Mouse (Mus musculus): ENCODE data around the gene Celf2. TPM values are rescaled to one million over a fixed set of nuclear protein-coding genes. Genes with fewer than 3 reads are reported as not detected.

Gene Celf2
- polyA plus RNA-seq, 1 experiment from 2014 or later: 92.4 TPM

GRCm38 (mm10) chr2:7090496-7090895 lies 418.9 kb downstream of the Celf2 start:
- H3K4me3 ChIP-seq (ENCODE audit: low read length): no peak overlapping the region
- no peak overlapping the region for H3K4me2 ChIP-seq (ENCODE audit: low read depth, low read length)
- H3K27me3 ChIP-seq (ENCODE audit: control insufficient read depth, insufficient read depth, low read depth, low read length): no peaks in the 10 kb centered on the region
- 47% methylated on average over 1 of the region's 1 CpGs for WGBS
- peaks cover 18% of the 10 kb centered on the region for H3K4me1 ChIP-seq (replicated peaks; ENCODE audit: control insufficient read depth, insufficient read depth, low read length)
- no peaks in the 10 kb centered on the region for H3K9me3 ChIP-seq (ENCODE audit: control insufficient read depth, low read length)
- no peak overlapping the region for H3K9ac ChIP-seq (ENCODE audit: low read length)
- no peak for ATAC-seq (ENCODE audit: low read depth)
- H3K36me3 ChIP-seq (ENCODE audit: control insufficient read depth, insufficient read depth, low read length): no peaks in the 10 kb centered on the region
- no peak overlapping the region for H3K27ac ChIP-seq (ENCODE audit: low read length)

GRCm38 (mm10) chr2:7089069-7089834 lies 420.1 kb downstream of the Celf2 start:
- no peak overlapping the region for H3K4me3 ChIP-seq (ENCODE audit: low read length)
- 13% methylated on average over 7 of the region's 7 CpGs for WGBS
- H3K27me3 ChIP-seq (ENCODE audit: control insufficient read depth, insufficient read depth, low read depth, low read length): no peaks in the 10 kb centered on the region
- no peaks in the 10 kb centered on the region for H3K36me3 ChIP-seq (ENCODE audit: control insufficient read depth, insufficient read depth, low read length)
- H3K9me3 ChIP-seq (ENCODE audit: control insufficient read depth, low read length): no peaks in the 10 kb centered on the region
- H3K27ac ChIP-seq (ENCODE audit: low read length): peak overlapping the region; percentile 54
- H3K9ac ChIP-seq (ENCODE audit: low read length): no peak overlapping the region
- 0 out of 2 replicates have a peak overlapping the region, but pooled peaks have one; percentile 0 for H3K4me2 ChIP-seq (ENCODE audit: low read depth, low read length)
- ATAC-seq (ENCODE audit: low read depth): peak; percentile 89
- H3K4me1 ChIP-seq (replicated peaks; ENCODE audit: control insufficient read depth, insufficient read depth, low read length): peaks cover 22% of the 10 kb centered on the region

- Histone ChIP-seq H3K4me2 (ENCODE audit: low read depth, low read length) (0 out of 2 replicates have a peak overlapping the region, but pooled peaks have one; percentile 0), H3K27me3 (ENCODE audit: control insufficient read depth, insufficient read depth, low read depth, low read length) (no peaks in the 10 kb centered on the region), H3K4me3 (ENCODE audit: low read length) (no peak overlapping the region), H3K4me1 (replicated peaks; ENCODE audit: control insufficient read depth, insufficient read depth, low read length) (peaks cover 29% of the 10 kb centered on the region), H3K9ac (ENCODE audit: low read length) (no peak overlapping the region), H3K27ac (ENCODE audit: low read length) (peak overlapping the region; percentile 54; the same call in 1 of the 2 replicates), H3K9me3 (ENCODE audit: control insufficient read depth, low read length) (no peaks in the 10 kb centered on the region), H3K36me3 (ENCODE audit: control insufficient read depth, insufficient read depth, low read length) (no peaks in the 10 kb centered on the region)
- 15% methylated on average over 4 of the region's 4 CpGs for whole genome bisulfite sequencing
- no peak for ATAC-seq (ENCODE audit: low read depth)
Measured at GRCm38 (mm10) chr2:7088536-7088935, 420.8 kb downstream of the Celf2 start.

- ATAC-seq (ENCODE audit: low read depth): no peak
- Histone ChIP-seq H3K4me2 (ENCODE audit: low read depth, low read length) (no peak overlapping the region), H3K4me1 (replicated peaks; ENCODE audit: control insufficient read depth, insufficient read depth, low read length) (peaks cover 36% of the 10 kb centered on the region), H3K27me3 (ENCODE audit: control insufficient read depth, insufficient read depth, low read depth, low read length) (no peaks in the 10 kb centered on the region), H3K36me3 (ENCODE audit: control insufficient read depth, insufficient read depth, low read length) (no peaks in the 10 kb centered on the region), H3K27ac (ENCODE audit: low read length) (no peak overlapping the region), H3K4me3 (ENCODE audit: low read length) (no peak overlapping the region), H3K9ac (ENCODE audit: low read length) (no peak overlapping the region), H3K9me3 (ENCODE audit: control insufficient read depth, low read length) (no peaks in the 10 kb centered on the region)
- WGBS: 52% methylated on average over 14 of the region's 14 CpGs
Measured at GRCm38 (mm10) chr2:7087480-7087879, 421.9 kb downstream of the Celf2 start.

GRCm38 (mm10) chr2:7083489-7084090 lies 425.8 kb downstream of the Celf2 start:
- Histone ChIP-seq H3K27me3 (ENCODE audit: control insufficient read depth, insufficient read depth, low read depth, low read length) (no peaks in the 10 kb centered on the region), H3K4me3 (ENCODE audit: low read length) (peak overlapping the region; percentile 54), H3K4me2 (ENCODE audit: low read depth, low read length) (peak overlapping the region; percentile 69), H3K27ac (ENCODE audit: low read length) (peak overlapping the region; percentile 97), H3K36me3 (ENCODE audit: control insufficient read depth, insufficient read depth, low read length) (no peaks in the 10 kb centered on the region), H3K4me1 (replicated peaks; ENCODE audit: control insufficient read depth, insufficient read depth, low read length) (peaks cover 34% of the 10 kb centered on the region), H3K9ac (ENCODE audit: low read length) (0 out of 2 replicates have a peak overlapping the region, but pooled peaks have one; percentile 35), H3K9me3 (ENCODE audit: control insufficient read depth, low read length) (no peaks in the 10 kb centered on the region)
- peak; percentile 85 for ATAC-seq (ENCODE audit: low read depth)
- 16% methylated on average over 4 of the region's 4 CpGs for WGBS

- H3K4me1 ChIP-seq (replicated peaks; ENCODE audit: control insufficient read depth, insufficient read depth, low read length): peaks cover 36% of the 10 kb centered on the region
- H3K9me3 ChIP-seq (ENCODE audit: control insufficient read depth, low read length): peaks cover 2% of the 10 kb centered on the region
- H3K36me3 ChIP-seq (ENCODE audit: control insufficient read depth, insufficient read depth, low read length): peaks cover 2% of the 10 kb centered on the region; the same call in 1 of the 2 replicates
- peak overlapping the region; percentile 97 for H3K27ac ChIP-seq (ENCODE audit: low read length)
- peak overlapping the region; percentile 79 for H3K9ac ChIP-seq (ENCODE audit: low read length)
- H3K4me2 ChIP-seq (ENCODE audit: low read depth, low read length): peak overlapping the region; percentile 69
- 47% methylated on average over 9 of the region's 9 CpGs for WGBS
- ATAC-seq (ENCODE audit: low read depth): peak; percentile 24; the same call in 1 of the 2 replicates
- H3K4me3 ChIP-seq (ENCODE audit: low read length): peak overlapping the region; percentile 54
- no peaks in the 10 kb centered on the region for H3K27me3 ChIP-seq (ENCODE audit: control insufficient read depth, insufficient read depth, low read depth, low read length)
Measured at GRCm38 (mm10) chr2:7082376-7083025, 426.9 kb downstream of the Celf2 start.

GRCm38 (mm10) chr2:7080794-7081783 lies 428.3 kb downstream of the Celf2 start:
- peak; percentile 61 for ATAC-seq (ENCODE audit: low read depth)
- H3K4me1 ChIP-seq (replicated peaks; ENCODE audit: control insufficient read depth, insufficient read depth, low read length): peaks cover 36% of the 10 kb centered on the region
- H3K4me3 ChIP-seq (ENCODE audit: low read length): peak overlapping the region; percentile 54
- no peaks in the 10 kb centered on the region for H3K27me3 ChIP-seq (ENCODE audit: control insufficient read depth, insufficient read depth, low read depth, low read length)
- peaks cover 13% of the 10 kb centered on the region for H3K36me3 ChIP-seq (ENCODE audit: control insufficient read depth, insufficient read depth, low read length)
- peak overlapping the region; percentile 79 for H3K9ac ChIP-seq (ENCODE audit: low read length)
- H3K4me2 ChIP-seq (ENCODE audit: low read depth, low read length): peak overlapping the region; percentile 69
- H3K9me3 ChIP-seq (ENCODE audit: control insufficient read depth, low read length): peaks cover 13% of the 10 kb centered on the region
- WGBS: 7% methylated on average over 28 of the region's 28 CpGs
- peak overlapping the region; percentile 97 for H3K27ac ChIP-seq (ENCODE audit: low read length)

- H3K9me3 ChIP-seq (ENCODE audit: control insufficient read depth, low read length): peaks cover 13% of the 10 kb centered on the region
- H3K9ac ChIP-seq (ENCODE audit: low read length): peak overlapping the region; percentile 79
- no peak for ATAC-seq (ENCODE audit: low read depth)
- peaks cover 36% of the 10 kb centered on the region for H3K4me1 ChIP-seq (replicated peaks; ENCODE audit: control insufficient read depth, insufficient read depth, low read length)
- peak overlapping the region; percentile 55; the same call in 1 of the 2 replicates for H3K27ac ChIP-seq (ENCODE audit: low read length)
- H3K4me3 ChIP-seq (ENCODE audit: low read length): peak overlapping the region; percentile 54
- whole genome bisulfite sequencing: 31% methylated on average over 7 of the region's 7 CpGs
- peaks cover 19% of the 10 kb centered on the region for H3K36me3 ChIP-seq (ENCODE audit: control insufficient read depth, insufficient read depth, low read length)
- H3K4me2 ChIP-seq (ENCODE audit: low read depth, low read length): peak overlapping the region; percentile 69
- H3K27me3 ChIP-seq (ENCODE audit: control insufficient read depth, insufficient read depth, low read depth, low read length): no peaks in the 10 kb centered on the region
Measured at GRCm38 (mm10) chr2:7080086-7080485, 429.3 kb downstream of the Celf2 start.
